Mouse (Mus musculus): Measurements from ENCODE around the gene Tmub1. TPM values are rescaled to one million over a fixed set of nuclear protein-coding genes. Genes with fewer than 3 reads are reported as not detected.

Tmub1 gene
- 57.8 and 87.6 TPM in 2 replicates for polyA plus RNA-seq (2012; rRNA removed; ENCODE audit: low replicate concordance)

GRCm38 (mm10) chr5:24447624-24448298 is at the start of gene Tmub1:
Gene Tmub1, minus strand, starts transcription at chr5:24447854.

GRCm38 (mm10) chr5:24452030-24452690 is 4.5 kb upstream of the Tmub1 start, which contains the start of gene Agap3:
Gene Agap3, plus strand, starts transcription at chr5:24452177.

DNA sequence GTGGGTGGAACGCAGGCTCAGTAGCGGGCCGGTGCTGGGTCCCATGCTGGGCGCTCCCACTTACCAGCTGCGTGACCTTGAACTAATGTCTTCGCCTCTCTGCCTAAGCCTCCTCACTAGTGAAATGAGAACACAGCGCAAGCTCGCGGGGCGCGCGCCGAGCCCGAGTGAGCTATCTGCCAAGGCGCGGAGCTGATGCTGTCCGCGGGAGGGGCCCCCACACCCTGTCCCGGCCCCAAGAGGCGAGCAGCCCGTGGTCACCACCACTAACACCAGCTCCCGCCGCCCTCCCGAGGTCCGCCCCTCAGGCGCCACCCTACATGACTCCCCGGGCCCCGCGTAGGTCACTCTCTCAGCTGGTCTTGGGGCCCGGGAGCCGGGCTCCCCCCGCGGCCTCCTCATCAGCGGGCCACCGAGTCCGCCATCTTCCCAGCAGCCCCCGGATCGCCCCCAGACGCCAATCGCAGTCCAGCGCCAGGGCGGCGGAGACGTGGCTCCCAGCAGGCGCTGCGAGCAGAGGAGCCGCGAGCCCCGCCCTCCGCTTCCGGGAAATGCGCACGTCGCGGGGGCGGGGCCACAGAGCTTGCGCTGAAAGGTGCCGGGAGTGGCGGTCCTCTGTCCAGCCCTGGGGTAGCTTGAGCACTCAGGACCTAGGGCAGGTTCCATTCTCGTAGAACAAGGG is 2.8 kb downstream of the Tmub1 start, which contains the start of gene Fastk:
Fastk (minus strand) TSS at position 542 of the 682 bp plus-strand sequence.

DNA sequence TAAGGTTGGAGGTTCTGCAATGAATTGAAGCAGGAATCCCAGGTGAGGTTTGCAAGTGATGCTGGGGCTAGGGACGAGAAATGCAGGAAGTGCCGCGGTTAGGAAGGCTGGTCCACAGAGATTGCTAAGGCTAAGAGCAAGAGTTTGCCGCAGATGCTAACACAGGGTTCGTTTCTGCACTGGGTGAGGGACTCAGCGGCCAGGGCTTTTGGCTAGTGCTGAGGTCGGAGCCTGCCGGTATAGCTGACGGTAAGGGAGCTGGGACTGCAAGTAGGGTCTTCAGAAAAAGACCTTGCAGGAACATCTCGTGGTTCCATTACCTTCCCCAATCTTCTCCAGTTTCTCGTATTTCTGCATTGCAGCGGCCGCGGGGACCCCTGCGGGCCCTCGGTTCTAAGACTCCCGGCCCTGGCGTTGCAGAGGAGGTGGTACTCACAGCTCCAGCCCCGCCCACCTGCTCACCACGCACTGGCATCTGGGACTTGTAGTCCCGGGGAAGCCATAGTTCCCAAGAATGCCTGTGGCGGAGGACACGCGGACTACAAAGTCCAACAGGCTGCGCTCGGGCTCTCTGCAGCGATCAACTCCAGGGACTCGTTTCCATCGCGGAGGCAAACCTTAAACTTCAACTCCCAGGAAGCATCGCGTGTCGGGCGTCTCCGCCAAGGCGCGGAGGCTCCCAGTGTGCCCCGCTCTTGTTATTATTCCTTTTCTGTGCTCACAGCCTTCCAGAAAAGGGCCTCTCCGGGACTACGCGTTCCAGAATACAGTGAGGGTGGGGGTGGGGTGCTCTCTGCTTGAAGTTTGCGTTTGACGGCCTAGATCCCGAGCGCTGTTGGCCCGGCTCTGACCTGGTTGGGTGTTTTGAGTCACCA is 24.3 kb downstream of the Tmub1 start, which contains the start of the genes Cdk5 and Slc4a2:
Cdk5 (minus strand) TSS at position 402 of the 875 bp plus-strand sequence.
Slc4a2 (plus strand) TSS at position 709 of the 875 bp plus-strand sequence.

GRCm38 (mm10) chr5:24413042-24413693 is 34.5 kb downstream of the Tmub1 start, which contains the start of gene Asic3:
Gene Asic3, plus strand, starts transcription at chr5:24413392.

Other genes starting within 250 kb of the Tmub1 start
- gene Kcnh2, start 96.2 kb downstream of the Tmub1 start, polyA plus RNA-seq (2012; rRNA removed; ENCODE audit: low replicate concordance): 13.7 and 24.4 TPM in 2 replicates
- 38.7 and 58.4 TPM in 2 replicates for gene Nos3, start 83.0 kb downstream of the Tmub1 start, polyA plus RNA-seq (2012; rRNA removed; ENCODE audit: low replicate concordance)
- gene Atg9b, start 55.7 kb downstream of the Tmub1 start, polyA plus RNA-seq (2012; rRNA removed; ENCODE audit: low replicate concordance): 7.8 and 12.0 TPM in 2 replicates
- gene Abcb8, start 54.2 kb downstream of the Tmub1 start, polyA plus RNA-seq (2012; rRNA removed; ENCODE audit: low replicate concordance): 97.8 and 104 TPM in 2 replicates
- gene Asic3, start 34.5 kb downstream of the Tmub1 start, polyA plus RNA-seq (2012; rRNA removed; ENCODE audit: low replicate concordance): 0.95 and 1.1 TPM in 2 replicates
- 59.6 and 90.1 TPM in 2 replicates for gene Cdk5, start 24.3 kb downstream of the Tmub1 start, polyA plus RNA-seq (2012; rRNA removed; ENCODE audit: low replicate concordance)
- 62.3 and 66.7 TPM in 2 replicates for gene Slc4a2, start 24.0 kb downstream of the Tmub1 start, polyA plus RNA-seq (2012; rRNA removed; ENCODE audit: low replicate concordance)
- 372 and 415 TPM in 2 replicates for gene Fastk, start 2.6 kb downstream of the Tmub1 start, polyA plus RNA-seq (2012; rRNA removed; ENCODE audit: low replicate concordance)
- gene Agap3, start 4.3 kb upstream of the Tmub1 start, polyA plus RNA-seq (2012; rRNA removed; ENCODE audit: low replicate concordance): 70.6 and 92.1 TPM in 2 replicates
- 0.03 TPM in 1 of 2 replicates, not detected in the other for gene Gbx1, start 79.3 kb upstream of the Tmub1 start, polyA plus RNA-seq (2012; rRNA removed; ENCODE audit: low replicate concordance)
- gene Asb10, start 93.1 kb upstream of the Tmub1 start, polyA plus RNA-seq (2012; rRNA removed; ENCODE audit: low replicate concordance): 1.3 and 24.4 TPM in 2 replicates
- gene 4931409K22Rik, start 109.0 kb upstream of the Tmub1 start, polyA plus RNA-seq (2012; rRNA removed; ENCODE audit: low replicate concordance): not detected in 2 replicates
- gene Abcf2, start 129.6 kb upstream of the Tmub1 start, polyA plus RNA-seq (2012; rRNA removed; ENCODE audit: low replicate concordance): 53.6 and 75.4 TPM in 2 replicates
- 47.7 and 76.0 TPM in 2 replicates for gene Chpf2, start 138.9 kb upstream of the Tmub1 start, polyA plus RNA-seq (2012; rRNA removed; ENCODE audit: low replicate concordance)
- gene Smarcd3, start 176.6 kb upstream of the Tmub1 start, polyA plus RNA-seq (2012; rRNA removed; ENCODE audit: low replicate concordance): 20.4 and 39.0 TPM in 2 replicates
- gene Nub1, start 237.7 kb upstream of the Tmub1 start, polyA plus RNA-seq (2012; rRNA removed; ENCODE audit: low replicate concordance): 52.8 and 55.2 TPM in 2 replicates